Mouse (Mus musculus): ENCODE results near the gene Spag6. TPM values are rescaled to one million over a fixed set of nuclear protein-coding genes. Genes with fewer than 3 reads are reported as not detected.

Gene Spag6
- total and polyA plus RNA-seq, 2 experiments from 2014 or later: 0.20 TPM; not detected in 1

DNA sequence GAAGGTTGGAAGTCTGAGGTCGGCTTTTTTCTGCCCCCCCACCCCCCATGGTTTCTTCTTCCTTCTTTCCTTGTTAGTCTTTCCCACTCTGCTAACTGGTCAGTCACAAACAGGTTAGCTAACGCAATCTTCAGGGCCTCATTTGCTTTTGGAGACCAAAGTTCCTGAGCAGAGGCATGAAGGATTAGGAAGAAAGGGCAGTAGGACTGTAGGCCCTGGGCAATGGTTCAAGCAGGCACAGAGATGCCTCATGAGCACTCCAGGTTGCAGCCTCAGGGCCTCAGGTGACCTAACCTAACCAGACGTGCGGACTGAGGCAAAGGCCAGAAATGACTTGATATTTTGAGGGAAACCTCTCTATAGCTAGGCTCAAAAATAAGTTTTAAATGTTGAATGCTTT is 24.7 kb downstream of the Spag6 start:
- ATAC-seq: no peak
- 87% methylated on average over 4 of the region's 4 CpGs for WGBS
- TF ChIP-seq CTCF (IDR thresholded peaks at IDR 0.05; ENCODE audit: low read depth): no peak
- Histone ChIP-seq H3K36me3 (ENCODE audit: insufficient read depth, low read length) (no peaks in the 10 kb centered on the region), H3K9me3 (ENCODE audit: low read length) (no peaks in the 10 kb centered on the region), H3K9ac (replicated peaks; ENCODE audit: low read length) (no peak overlapping the region), H3K4me3 (ENCODE audit: low read length) (no peak overlapping the region), H3K27ac (no peak overlapping the region), H3K4me2 (ENCODE audit: low read depth, low read length) (no peak overlapping the region), H3K4me1 (ENCODE audit: insufficient read depth, low read length) (no peaks in the 10 kb centered on the region), H3K27me3 (ENCODE audit: insufficient read depth, low read length) (no peaks in the 10 kb centered on the region)
- DNase-seq (ENCODE audit: low spot score): no peak

DNA sequence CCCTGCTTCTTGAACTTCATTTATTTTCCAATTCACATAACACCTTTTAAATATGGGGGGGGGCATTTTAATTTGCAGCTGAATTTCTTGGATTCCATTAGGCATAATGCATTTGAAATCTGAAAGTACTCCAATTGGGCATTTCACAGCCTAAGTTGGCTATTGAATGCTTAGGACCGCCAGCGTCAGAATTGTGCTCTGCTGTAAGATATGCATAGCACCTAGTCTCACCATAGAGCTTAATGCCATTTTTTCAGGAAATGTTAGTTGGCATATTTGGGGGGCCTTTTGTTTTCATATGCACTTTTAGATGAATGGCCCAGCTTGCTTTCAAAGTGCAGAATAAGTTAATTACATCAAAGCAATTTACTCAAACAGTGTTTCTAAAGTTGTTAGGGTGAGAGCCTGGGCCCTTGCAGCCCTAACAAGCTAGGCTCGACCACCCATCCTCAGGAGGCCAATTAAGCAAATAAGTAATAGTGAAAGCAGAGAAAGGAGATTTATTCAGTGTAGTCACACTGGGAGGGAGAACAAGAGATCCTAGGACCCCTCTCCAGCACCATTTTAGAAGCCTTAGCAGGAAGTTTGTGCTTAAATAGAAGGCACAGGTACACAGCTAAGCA is 28.5 kb downstream of the Spag6 start:
- no peaks in the 10 kb centered on the region for H3K27me3 ChIP-seq (ENCODE audit: insufficient read depth, low read length)
- H3K27ac ChIP-seq: no peak overlapping the region
- no peaks in the 10 kb centered on the region for H3K9me3 ChIP-seq (ENCODE audit: low read length)
- H3K4me3 ChIP-seq (ENCODE audit: low read length): no peak overlapping the region
- H3K36me3 ChIP-seq (ENCODE audit: insufficient read depth, low read length): no peaks in the 10 kb centered on the region
- H3K4me1 ChIP-seq (ENCODE audit: insufficient read depth, low read length): no peaks in the 10 kb centered on the region
- ATAC-seq: no peak
- 66% methylated on average over 3 of the region's 3 CpGs for WGBS
- no peak for DNase-seq (ENCODE audit: low spot score)
- no peak overlapping the region for H3K9ac ChIP-seq (replicated peaks; ENCODE audit: low read length)
- no peak overlapping the region for H3K4me2 ChIP-seq (ENCODE audit: low read depth, low read length)
- TF ChIP-seq CTCF (IDR thresholded peaks at IDR 0.05; ENCODE audit: low read depth): no peak

DNA sequence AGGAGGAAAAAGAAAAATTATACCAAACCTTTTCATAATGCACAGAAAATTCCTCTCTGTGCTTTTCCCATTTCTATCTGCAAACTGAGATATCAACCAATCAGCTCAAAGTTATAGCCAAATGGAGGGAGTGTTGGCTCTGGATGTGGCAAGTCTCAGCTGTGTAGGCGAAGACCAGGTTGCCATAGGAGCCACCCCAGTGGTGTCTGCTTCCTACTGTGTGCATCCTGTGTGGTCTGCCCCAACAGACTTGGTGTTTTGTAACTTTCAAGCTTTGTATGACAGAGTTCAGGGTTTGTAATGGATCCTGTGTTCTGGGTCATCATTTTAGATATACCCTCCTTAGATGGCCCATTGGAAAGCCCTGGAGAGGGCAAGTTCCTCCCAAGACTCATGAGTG is 30.6 kb downstream of the Spag6 start:
- no peak for TF ChIP-seq CTCF (IDR thresholded peaks at IDR 0.05; ENCODE audit: low read depth)
- Histone ChIP-seq H3K27me3 (ENCODE audit: insufficient read depth, low read length) (no peaks in the 10 kb centered on the region), H3K9me3 (ENCODE audit: low read length) (no peaks in the 10 kb centered on the region), H3K4me2 (ENCODE audit: low read depth, low read length) (no peak overlapping the region), H3K27ac (no peak overlapping the region), H3K9ac (replicated peaks; ENCODE audit: low read length) (no peak overlapping the region), H3K4me1 (ENCODE audit: insufficient read depth, low read length) (no peaks in the 10 kb centered on the region), H3K36me3 (ENCODE audit: insufficient read depth, low read length) (no peaks in the 10 kb centered on the region), H3K4me3 (ENCODE audit: low read length) (no peak overlapping the region)
- WGBS: 87% methylated on average over 1 of the region's 1 CpGs
- DNase-seq (ENCODE audit: low spot score) (no peak), ATAC-seq (no peak)

DNA sequence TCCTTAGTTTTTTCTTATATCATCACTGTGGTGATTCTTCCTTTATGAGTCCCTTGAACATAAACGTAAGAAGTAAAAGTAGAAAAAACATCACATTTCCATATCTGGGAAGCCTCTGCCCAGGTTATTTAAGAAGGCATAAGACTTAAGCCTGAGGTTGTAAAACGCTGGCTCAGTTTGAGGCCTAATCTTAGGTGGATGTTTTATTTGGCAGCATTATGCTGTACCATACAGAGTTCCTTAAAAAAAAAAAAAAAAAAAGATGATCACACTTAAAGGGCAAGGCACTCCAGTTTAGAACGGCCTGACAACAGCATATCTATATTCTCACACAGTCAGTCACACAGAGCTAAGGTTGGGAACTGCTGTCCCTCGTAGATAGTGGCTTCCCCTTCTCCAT is 32.0 kb downstream of the Spag6 start:
- WGBS: 87% methylated on average over 4 of the region's 4 CpGs
- no peak overlapping the region for H3K4me2 ChIP-seq (ENCODE audit: low read depth, low read length)
- ATAC-seq (no peak), DNase-seq (ENCODE audit: low spot score) (no peak)
- no peaks in the 10 kb centered on the region for H3K27me3 ChIP-seq (ENCODE audit: insufficient read depth, low read length)
- no peak for TF ChIP-seq CTCF (IDR thresholded peaks at IDR 0.05; ENCODE audit: low read depth)
- H3K9ac ChIP-seq (replicated peaks; ENCODE audit: low read length): no peak overlapping the region
- H3K36me3 ChIP-seq (ENCODE audit: insufficient read depth, low read length): no peaks in the 10 kb centered on the region
- no peaks in the 10 kb centered on the region for H3K9me3 ChIP-seq (ENCODE audit: low read length)
- H3K4me1 ChIP-seq (ENCODE audit: insufficient read depth, low read length): no peaks in the 10 kb centered on the region
- no peak overlapping the region for H3K4me3 ChIP-seq (ENCODE audit: low read length)
- no peak overlapping the region for H3K27ac ChIP-seq

DNA sequence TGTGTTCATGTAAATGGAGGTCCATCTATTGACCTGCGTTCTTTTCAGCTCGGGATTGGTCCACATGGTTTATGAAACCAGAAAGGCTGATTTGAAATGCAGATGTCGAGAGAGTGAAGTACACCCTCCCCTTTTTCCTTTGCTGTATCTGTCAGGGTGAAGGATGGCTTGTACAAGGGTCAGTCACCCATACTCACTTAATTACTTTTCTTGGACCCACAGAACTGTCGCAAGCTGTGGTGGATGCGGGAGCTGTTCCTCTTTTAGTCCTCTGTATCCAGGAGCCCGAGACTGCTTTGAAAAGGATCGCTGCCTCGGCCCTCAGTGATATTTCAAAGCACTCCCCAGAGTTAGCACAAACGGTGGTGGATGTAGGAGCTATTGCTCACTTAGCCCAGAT is 37.9 kb downstream of the Spag6 start:
- ATAC-seq: no peak
- DNase-seq (ENCODE audit: low spot score): no peak
- 18% methylated on average over 9 of the region's 9 CpGs for WGBS
- H3K9me3 ChIP-seq (ENCODE audit: low read length): no peaks in the 10 kb centered on the region
- H3K4me2 ChIP-seq (ENCODE audit: low read depth, low read length): no peak overlapping the region
- H3K36me3 ChIP-seq (ENCODE audit: insufficient read depth, low read length): no peaks in the 10 kb centered on the region
- no peaks in the 10 kb centered on the region for H3K4me1 ChIP-seq (ENCODE audit: insufficient read depth, low read length)
- H3K27ac ChIP-seq: no peak overlapping the region
- no peak for TF ChIP-seq CTCF (IDR thresholded peaks at IDR 0.05; ENCODE audit: low read depth)
- no peaks in the 10 kb centered on the region for H3K27me3 ChIP-seq (ENCODE audit: insufficient read depth, low read length)
- H3K4me3 ChIP-seq (ENCODE audit: low read length): no peak overlapping the region
- no peak overlapping the region for H3K9ac ChIP-seq (replicated peaks; ENCODE audit: low read length)

DNA sequence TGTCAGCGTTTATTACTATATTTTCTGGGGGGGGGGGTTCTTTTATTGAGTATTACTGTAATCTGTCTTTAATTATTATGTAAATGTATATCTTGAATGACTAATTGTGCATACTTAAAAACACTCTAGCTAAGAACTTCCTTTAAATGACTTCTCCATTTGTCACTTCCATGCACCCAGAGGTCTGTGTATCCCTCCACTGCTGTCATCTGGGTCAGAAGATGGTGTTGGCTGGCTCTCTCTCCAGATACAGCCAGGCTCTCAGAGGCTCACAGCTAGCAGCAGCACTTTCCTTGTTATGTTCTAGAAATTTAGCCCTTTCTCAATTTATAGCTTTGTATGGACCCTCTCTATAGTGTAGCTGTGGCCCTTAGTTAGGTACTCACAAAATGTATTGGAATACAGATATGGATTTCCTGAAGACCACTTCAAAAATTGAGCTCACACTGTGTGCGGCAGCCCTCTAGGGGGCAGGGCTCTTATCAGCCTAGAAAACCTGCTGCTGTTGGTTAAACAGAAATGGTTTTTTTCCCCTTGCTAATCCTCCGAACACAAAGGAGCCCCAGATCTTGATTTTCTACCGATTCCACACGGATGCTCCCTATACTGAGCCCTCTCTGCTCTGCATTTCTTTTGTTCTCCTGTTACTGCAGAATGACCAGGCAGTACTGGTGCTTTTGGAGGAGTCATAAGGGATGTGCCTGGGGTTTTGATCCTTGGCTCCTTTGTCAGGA is 40.7 kb downstream of the Spag6 start:
- Histone ChIP-seq H3K27ac (no peak overlapping the region), H3K9ac (replicated peaks; ENCODE audit: low read length) (no peak overlapping the region), H3K27me3 (ENCODE audit: insufficient read depth, low read length) (no peaks in the 10 kb centered on the region), H3K4me2 (ENCODE audit: low read depth, low read length) (no peak overlapping the region), H3K4me3 (ENCODE audit: low read length) (no peak overlapping the region), H3K4me1 (ENCODE audit: insufficient read depth, low read length) (no peaks in the 10 kb centered on the region), H3K9me3 (ENCODE audit: low read length) (no peaks in the 10 kb centered on the region), H3K36me3 (ENCODE audit: insufficient read depth, low read length) (no peaks in the 10 kb centered on the region)
- 41% methylated on average over 5 of the region's 5 CpGs for WGBS
- TF ChIP-seq CTCF (IDR thresholded peaks at IDR 0.05; ENCODE audit: low read depth): no peak
- DNase-seq (ENCODE audit: low spot score) (peak; percentile 12), ATAC-seq (no peak)

DNA sequence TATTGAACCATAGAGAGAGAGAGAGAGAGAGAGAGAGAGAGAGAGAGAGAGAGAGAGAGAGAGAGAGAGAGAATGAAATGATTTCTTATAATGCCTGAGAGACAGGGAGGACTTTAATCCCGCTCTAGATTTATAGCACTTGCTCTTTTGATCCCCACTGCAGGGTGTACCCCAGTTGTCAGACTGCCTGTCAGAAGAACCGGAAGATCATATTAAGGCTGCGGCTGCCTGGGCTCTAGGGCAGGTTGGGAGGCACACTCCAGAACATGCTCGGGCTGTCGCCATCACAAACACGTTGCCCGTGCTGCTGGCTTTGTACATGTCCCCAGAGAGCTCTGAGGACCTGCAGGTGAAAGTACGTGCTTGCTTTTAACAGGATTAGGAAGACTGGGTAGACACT is 43.2 kb downstream of the Spag6 start:
- Histone ChIP-seq H3K9me3 (ENCODE audit: low read length) (no peaks in the 10 kb centered on the region), H3K27me3 (ENCODE audit: insufficient read depth, low read length) (no peaks in the 10 kb centered on the region), H3K27ac (no peak overlapping the region), H3K4me1 (ENCODE audit: insufficient read depth, low read length) (no peaks in the 10 kb centered on the region), H3K36me3 (ENCODE audit: insufficient read depth, low read length) (no peaks in the 10 kb centered on the region), H3K4me2 (ENCODE audit: low read depth, low read length) (no peak overlapping the region), H3K4me3 (ENCODE audit: low read length) (no peak overlapping the region), H3K9ac (replicated peaks; ENCODE audit: low read length) (no peak overlapping the region)
- ATAC-seq: no peak
- TF ChIP-seq CTCF (IDR thresholded peaks at IDR 0.05; ENCODE audit: low read depth): no peak
- DNase-seq (ENCODE audit: low spot score): no peak
- 51% methylated on average over 8 of the region's 8 CpGs for WGBS

Measured in hindbrain, postnatal 0 days (tissue).